Mouse (Mus musculus): Measurements from ENCODE around the gene Hephl1.
A peak's percentile ranks its signal among the peaks of the same experiment; 100 is the strongest.

The Hephl1 gene

DNA sequence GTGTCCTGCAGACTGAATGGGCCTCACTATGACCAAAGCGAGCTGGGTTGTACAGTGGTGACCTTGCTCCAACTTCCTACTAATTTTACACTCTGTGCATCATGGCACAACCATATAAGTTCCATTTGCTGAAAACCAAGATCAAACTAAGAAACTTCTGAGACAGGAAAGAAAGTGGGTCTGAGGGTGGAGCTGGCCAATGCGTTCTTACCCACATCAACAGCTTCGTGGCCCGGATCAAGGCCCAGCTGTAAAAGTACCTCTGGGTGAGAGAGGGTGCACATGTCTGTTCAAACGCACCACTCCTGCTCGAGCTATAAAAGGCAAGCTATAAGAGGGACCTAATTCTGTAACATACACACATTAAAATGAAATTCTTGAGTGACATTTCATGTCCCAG lies 51.9 kb downstream of the Hephl1 start:
- DNase-seq (ENCODE audit: low read depth): peak; percentile 51

DNA sequence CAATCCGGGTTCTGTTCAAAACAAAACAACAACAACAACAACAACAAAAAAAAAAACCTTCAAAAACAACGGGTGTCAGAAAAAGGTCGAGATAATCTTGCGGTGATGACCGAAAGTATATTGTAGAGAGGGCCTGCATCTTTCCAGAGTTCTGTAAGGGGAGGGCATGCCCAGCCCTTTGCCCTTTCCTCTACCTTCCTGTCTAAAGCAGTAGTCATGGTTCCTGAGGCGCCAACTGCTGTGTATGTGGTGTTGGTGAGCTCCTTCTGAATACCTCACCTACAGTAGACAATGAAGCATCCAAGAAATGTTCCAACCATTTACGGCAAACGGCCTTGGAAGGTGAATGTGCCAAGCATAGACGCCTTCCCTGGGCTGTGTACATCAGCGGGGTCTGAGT lies 66.2 kb downstream of the Hephl1 start:
- no peak for DNase-seq (ENCODE audit: low read depth)

DNA sequence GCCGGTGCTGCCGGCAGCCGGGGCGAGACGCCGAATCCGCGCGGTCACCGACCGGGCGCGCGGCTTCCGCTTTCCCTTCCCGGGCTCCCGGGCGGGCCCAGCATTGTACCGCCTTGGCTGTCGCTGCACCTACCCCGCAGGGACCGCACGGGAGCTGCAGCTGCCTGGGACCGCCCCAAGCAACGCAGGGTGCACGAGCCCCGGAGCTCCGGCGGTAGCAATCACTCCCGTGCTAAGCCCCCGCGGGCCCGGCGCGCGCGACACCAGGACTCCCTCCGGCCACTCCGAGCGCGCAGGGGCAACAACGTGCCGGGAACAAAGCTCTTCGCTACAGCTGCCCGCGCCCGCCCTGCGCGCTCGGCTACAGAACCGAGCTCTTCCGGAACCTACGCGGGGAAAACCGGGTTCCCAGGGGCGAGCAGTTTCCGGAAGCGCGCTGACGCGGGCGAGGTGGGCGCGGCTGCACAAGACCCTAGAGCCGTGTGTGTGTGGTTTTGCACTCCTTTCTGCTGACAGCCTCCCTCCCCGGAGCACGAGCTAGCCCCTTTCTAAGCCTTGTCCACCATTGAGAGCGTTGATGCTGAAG lies 66.7 kb downstream of the Hephl1 start, which contains the start of gene Panx1:
Panx1 (minus strand) TSS at position 395 of the 586 bp plus-strand sequence.
- DNase-seq (ENCODE audit: low read depth): peak; percentile 92

DNA sequence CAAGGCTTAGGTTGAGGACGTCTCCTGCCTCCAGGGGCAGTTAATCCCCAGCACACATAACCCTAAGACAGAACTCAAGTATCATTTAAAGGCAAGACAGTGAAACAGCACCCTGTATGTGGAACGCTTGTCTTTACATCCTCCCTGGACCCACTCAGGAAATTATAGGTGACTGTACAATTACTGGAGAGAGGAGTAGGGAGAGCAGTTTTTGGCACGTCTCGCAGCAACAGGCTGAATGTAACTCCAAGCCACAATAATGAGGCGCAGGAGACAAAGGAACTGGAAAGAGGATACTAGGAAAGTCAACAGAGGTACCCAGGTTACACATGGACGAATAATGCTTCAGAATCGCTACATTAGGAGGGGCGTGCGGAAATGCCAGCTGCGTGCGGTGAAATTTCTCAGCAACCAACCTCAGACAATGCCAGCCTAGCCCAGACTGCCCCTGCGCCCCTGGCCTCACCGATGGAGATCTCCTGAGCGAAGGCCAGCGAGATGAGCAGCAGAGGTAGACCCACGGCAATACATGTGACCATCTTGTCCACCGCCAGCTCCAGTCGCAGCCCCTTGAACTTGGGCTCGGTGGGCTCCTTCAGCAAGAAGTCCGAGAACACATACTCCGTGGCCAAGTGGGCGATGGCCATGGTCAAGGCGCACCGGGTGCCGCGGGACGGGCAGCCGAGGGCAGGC lies 67.4 kb downstream of the Hephl1 start:
- DNase-seq (ENCODE audit: low read depth): peak; percentile 64

DNA sequence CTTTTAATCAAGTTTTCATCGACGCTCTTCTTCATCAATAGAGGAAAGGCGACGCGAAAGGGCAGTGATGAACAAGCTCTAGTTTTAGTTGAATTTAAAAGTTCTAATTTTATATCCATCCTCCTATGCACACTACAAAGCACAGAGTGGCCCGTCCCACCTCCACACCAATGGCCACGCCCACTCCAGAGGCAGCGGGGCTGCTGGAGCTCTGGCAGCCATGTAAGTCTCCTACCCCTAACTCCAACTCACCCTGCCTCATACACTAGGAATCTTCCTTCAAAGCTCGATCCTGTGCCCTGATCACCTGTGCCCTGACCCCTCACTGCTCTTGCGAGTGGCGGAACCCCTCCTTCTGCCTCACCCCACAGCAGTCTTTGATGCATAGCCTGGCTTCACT lies 70.4 kb downstream of the Hephl1 start:
- DNase-seq (ENCODE audit: low read depth): no peak

DNA sequence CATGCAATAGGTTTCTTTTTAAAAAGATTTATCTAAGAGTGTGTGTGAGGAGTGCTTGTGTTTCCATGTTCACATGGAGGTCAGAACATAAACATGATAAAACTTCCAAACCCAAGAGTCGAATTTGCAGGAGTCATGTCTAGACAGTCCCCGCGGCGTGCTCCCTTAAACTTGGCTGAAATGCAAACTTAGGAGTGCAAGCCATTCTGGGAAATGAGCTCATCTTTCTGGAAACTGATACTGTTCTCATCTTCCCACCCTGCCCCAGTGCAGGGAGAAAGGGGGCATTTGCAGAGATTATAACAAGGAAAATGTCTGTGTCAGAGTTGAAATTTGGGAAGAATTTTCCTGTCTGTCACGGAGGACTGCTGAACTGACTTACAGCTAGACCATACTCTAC lies 72.1 kb downstream of the Hephl1 start:
- no peak for DNase-seq (ENCODE audit: low read depth)

DNA sequence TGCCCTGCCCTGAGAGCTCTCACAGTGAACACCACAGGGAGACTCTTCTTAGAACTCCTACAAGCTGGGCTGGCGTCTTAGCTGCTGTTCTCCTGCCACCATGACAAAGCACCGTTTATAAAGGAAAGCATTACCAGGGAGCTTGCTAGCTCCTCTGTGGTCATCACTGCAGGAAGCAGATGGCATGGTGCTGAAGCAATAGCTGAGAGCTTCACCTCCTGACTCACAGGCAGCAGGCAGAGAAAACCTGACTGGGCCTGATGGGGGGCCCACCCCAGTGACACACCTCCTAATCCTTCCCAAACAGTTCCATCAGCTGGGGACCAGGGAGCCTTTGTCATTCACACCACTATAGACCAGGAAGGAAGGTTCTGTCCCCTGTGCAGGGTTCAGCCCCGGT lies 74.2 kb downstream of the Hephl1 start:
- DNase-seq (ENCODE audit: low read depth): no peak

DNA sequence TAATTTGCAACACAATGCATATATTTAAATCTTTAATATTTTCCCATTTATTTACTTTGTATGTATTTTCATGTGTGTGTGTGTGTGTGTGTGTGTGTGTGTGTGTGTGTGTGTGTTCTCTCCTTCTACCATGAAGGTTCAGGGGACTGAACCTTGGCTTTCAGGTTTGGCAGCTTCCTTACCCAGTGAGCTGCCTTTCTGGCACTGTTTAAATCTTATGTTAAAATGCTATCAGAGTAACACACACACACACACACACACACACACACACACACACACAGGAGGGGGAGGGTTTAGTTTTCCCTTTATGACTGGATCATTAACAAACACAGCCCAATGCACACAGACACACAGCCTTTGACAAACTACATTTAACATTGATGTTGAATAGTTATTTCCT lies 74.7 kb downstream of the Hephl1 start:
- peak; percentile 7 for DNase-seq (ENCODE audit: low read depth)

DNA sequence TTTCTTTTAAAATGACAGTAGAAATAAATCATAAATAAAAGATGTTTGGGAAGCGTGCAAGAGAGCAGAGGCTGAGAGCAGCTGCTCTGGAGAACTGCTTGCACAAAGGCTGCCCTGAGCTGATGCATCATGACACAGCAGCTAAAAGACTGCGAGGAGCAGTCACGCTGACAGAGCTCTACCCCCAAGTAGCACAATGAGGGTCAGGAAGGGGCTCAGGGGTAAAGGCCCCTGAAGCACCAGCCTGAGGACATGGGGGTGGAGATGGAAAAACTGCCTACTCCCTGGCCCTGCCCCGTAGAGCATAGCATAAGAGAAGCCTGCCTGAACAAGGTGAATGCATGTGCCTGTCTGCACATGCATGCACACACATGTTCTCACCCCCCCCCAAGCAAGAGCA lies 75.1 kb downstream of the Hephl1 start:
- DNase-seq (ENCODE audit: low read depth): peak; percentile 8

DNA sequence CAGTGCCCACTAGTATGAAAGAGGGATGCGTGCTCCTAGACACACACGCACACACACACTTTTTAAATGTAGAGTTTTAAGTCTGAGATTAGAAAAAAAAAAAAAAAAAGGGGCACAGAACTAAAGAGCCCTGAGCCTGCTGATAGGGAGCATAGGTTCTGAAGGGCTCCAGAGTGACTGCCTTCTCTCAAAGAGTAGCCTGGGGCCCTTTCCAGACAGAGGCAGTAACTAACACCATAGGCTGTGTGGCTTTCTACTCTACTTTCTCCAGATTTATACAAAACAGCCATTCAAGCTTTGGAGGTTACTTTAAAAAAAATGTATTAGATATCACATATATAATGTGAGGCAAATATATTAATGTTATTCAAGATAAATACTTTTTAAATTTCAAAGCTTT lies 75.5 kb downstream of the Hephl1 start:
- no peak for DNase-seq (ENCODE audit: low read depth)

DNA sequence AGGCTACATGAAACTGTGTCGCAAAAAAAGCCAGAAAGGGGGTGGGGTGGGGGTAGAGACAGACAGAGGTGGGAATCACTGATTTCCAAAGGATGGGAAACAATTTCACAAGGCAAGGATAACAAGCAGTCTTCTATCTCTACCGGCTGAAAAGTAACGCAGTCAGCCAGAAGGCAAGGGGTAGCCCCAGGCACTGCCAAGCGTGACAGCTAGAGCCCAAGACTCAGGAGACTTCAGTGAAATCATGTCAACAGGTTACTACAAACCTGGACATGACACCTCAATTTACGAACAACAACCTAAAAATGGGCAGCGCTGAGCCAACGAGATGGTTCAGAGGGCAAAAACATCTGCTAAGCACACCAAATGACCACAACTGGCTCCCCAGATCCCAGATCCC lies 75.9 kb downstream of the Hephl1 start:
- DNase-seq (ENCODE audit: low read depth): peak; percentile 16

DNA sequence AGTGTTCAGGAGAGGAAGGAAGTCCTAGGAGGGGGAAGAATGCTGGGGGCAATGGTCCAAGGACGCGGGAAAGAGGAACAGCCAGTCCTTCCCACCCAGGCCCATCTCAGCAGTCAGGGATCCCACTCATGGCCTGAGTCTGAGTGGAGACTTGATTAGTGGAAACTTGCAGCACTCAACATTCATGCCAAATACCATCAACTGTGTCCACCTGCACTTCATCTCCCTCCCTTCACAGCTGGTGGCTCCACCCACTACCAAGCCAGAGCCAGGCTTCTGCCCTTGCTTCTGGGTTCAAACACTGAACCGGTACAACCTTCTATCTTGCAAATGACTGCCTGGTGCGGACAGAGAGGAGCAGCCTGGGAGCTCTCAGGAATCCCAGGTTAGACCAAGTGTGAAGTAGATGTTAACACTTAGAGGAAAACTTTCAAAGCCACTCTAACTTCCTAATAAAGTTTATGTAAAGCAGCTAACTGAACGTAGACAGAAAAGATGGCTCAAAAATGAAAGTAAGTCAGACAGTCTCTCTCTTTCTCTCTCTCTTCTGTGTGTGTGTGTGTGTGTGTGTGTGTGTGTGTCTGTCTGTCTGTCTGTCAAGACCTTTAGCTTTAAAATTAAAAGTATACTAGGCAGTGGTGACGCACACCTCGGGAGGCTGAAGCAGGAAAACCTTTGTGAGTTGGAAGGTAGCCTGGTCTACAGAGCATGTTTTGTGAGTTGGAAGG lies 77.2 kb downstream of the Hephl1 start:
- peak; percentile 44 for DNase-seq (ENCODE audit: low read depth)

DNA sequence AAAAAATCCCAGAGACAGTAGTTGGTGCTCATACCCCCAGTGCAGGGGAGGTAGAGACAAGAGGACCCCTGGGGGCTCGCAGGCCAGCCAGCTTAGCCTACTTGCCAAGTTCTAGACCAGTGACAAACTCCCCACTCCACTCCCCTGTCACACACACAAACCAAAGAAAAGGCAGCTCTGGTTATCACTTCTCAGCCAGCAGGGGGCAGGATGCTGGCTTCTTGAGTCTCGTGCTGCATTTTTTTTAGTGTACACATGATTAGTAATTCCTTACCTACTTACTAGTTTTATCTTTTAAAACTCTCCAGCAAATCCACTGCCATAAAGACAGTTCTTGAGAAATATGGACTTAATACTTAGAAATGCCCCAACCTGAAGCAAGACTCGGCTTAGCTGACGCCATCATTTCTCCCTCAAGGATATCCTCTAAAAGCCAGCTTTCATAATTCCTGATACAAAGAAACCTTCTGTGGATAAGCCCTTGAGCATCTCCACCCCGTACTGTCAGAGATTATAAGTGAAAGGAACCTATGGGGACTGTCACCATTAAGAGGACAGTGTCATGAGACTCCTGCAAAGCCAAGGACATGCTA lies 78.2 kb downstream of the Hephl1 start:
- DNase-seq (ENCODE audit: low read depth): peak; percentile 78

DNA sequence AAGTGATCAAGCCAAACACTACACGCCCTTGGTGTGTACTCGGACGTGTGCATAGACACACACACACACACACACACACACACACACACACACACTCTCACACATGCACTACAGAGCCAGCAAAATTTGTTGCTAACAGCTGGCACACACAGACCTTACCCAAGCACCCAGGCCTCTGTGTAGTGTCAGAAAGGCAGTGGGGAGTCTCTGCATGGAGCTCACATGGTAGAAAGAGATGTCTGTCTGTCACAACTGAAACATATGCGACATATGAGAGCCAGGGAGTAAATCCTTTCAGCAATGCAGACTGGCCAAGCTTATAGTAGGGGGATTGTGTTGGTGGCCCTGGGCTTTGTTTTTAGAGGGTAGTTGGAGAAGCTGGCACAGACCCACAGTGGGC lies 79.1 kb downstream of the Hephl1 start:
- DNase-seq (ENCODE audit: low read depth): no peak

DNA sequence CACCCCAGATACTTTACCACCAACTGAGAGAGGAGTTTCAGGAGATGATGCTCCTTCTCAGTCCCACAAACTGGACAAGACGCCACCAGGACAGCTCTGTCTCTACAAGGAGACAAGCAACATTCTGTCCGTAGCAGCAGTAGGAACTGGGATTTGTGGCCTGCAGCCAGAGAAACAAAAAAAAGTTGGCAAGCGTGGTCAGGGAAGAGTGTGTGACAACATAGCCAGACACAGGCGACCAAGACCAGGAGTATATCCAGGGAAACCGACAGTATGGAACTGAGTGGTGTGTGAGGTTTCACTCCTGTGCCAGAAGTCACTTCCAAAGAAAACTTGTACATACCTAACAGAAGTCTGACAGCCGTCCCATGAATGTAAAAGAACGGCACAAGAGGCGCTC lies 81.1 kb downstream of the Hephl1 start:
- DNase-seq (ENCODE audit: low read depth): no peak

DNA sequence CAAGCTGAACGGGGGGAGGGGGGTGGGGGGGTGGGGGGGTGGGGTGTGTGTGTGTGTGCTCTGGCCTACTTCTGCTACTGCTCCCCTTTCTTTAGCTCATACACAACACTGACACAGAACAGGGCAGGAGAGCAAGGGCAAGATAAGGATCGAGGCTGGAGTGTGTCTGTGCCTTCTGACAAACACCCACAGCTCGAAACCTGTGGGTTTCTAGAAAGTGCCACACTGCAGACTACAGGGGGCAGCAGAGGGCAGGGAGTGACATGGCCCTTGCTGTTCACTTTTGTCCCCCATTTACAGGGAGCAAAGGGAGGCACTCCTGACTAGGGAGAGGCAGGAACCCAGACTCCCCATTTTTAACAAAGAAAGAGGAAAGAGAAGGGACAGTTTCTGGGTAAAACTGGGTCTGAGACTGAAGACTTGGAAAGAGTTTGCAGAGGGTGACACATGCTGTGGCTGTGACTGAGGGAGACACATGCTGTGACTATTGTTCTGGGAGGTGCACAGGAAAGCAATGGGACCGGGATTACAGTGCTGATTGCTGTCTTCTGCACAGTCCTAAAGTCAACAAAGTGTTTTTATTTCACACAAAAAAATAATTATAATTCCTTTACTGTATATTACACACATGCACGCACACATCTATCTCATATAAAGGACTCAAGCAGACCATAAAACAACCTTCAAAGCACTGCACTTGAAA lies 82.7 kb downstream of the Hephl1 start:
- peak; percentile 86 for DNase-seq (ENCODE audit: low read depth)

DNA sequence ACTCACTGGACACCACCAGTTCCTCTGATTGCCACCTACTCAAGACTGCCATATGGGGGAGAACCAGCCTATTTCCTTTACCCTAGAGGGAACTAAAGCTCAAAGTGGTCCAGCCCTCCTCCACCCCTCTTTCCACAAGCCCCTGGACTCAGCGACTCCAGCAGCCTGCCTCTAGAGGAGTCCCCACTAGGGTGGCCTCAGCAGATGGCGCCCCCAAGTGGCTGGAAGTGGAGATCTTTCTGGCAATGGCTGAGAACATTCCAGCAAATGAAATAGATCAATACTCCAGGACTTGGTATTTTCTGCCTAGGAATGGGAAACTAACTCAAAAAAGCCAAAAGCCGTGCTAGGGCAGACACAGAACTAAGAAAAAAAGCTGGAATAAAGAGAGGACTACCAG lies 84.2 kb downstream of the Hephl1 start:
- peak; percentile 69 for DNase-seq (ENCODE audit: low read depth)

DNA sequence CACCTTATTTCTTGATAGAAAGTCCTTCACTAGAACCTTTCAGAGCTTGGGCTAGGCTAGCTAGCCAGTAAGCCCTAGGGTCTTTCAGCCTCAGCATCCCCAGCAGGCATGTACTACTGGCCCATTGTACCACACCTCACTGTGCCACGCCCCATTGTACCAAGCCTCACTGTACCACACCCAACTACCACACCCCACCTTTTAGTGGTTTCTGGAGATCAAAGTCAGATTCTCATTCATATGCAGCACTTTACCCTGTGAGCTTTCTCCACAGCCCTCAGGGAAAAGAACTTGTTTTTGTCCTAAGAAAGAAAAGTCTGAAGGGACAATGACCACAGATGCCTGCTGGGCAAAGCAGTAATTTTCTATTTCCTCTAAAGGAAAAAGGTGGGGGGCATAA lies 88.9 kb downstream of the Hephl1 start:
- peak; percentile 69 for DNase-seq (ENCODE audit: low read depth)

DNA sequence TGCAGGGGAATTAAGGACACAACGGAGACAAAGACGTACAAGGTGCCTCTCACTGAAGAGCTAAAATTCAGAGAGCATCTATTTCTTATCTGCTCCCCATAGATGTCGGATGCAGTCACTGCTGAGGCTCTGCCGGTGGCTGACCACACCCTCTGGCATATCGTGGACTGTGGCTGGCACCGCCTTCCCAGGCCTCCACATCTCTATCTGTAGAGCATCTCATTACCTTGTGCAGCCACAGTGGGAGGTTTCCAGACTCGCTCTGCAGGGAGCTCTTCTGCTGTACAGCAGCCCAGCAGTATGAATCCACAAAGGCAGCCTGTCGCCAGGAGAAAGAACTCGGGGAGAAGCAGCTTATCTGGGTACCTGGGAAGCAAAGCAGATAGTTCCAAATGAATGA lies 90.8 kb downstream of the Hephl1 start:
- DNase-seq (ENCODE audit: low read depth): no peak

DNA sequence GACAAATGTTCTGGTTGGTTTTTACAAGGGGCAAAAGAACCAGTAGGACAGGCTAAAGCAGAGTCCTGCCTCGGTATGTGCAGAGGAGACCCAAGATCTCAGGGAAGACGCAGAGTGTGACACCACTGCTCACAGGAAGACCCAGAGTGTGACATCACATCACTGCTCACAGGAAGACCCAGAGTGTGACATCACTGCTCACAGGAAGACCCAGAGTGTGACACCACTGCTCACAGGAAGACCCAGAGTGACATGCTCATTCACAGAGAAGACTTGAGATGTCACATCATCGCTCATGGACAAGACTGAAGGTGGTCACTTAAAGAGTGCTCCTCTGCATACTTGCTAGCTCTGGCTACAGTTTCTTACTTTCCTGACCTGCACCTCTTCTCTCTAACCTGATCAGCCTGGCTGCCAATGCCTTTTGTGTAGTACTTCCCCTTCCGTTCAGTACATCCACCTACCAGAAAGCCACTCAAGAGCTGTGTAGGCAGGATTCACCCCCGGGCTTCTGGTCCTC lies 91.3 kb downstream of the Hephl1 start:
- peak; percentile 80 for DNase-seq (ENCODE audit: low read depth)

DNA sequence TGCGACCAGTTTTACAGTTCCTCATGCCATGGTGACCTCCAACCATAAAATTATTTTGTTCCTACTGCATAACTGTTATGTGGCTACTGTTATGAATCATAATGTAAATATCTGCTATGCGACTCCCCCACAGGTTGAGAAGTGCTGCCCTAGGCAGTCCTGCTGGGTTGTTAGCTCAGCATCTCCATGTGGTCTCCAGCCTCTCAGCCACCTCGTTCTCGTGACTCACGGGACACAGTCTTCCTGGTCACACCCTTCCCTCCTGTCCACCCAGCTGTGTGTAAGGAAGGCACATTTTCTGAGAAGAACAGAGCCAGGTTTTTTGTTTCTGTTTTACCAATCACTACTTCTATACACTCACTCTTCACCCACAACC lies 93.2 kb downstream of the Hephl1 start:
- peak; percentile 84 for DNase-seq (ENCODE audit: low read depth)

All from induced T-regulatory cell, adult 2 months (primary cell).